Mouse (Mus musculus): ENCODE data around the gene Dnah6.

Gene Dnah6

GRCm38 (mm10) chr6:73221189-73221957, at the start of gene Dnah6:
Dnah6 (minus strand) TSS chr6:73221651.
- peak; percentile 82 for DNase-seq (ENCODE audit: extremely low spot score, low spot score)

GRCm38 (mm10) chr6:73269374-73269773, 47.9 kb upstream of the Dnah6 start:
- DNase-seq (ENCODE audit: extremely low spot score, low spot score), result no peak

GRCm38 (mm10) chr6:73267738-73268311, 46.4 kb upstream of the Dnah6 start:
- no peak for DNase-seq (ENCODE audit: extremely low spot score, low spot score)

- no peak for DNase-seq (ENCODE audit: extremely low spot score, low spot score)
Observed at GRCm38 (mm10) chr6:73264801-73265200, 43.4 kb upstream of the Dnah6 start.

GRCm38 (mm10) chr6:73260110-73260509, 38.7 kb upstream of the Dnah6 start:
- DNase-seq (ENCODE audit: extremely low spot score, low spot score), result no peak

- DNase-seq (ENCODE audit: extremely low spot score, low spot score), result no peak
Observed at GRCm38 (mm10) chr6:73257068-73257467, 35.6 kb upstream of the Dnah6 start.

- DNase-seq (ENCODE audit: extremely low spot score, low spot score), result no peak
Observed at GRCm38 (mm10) chr6:73254307-73255228, 33.1 kb upstream of the Dnah6 start.

GRCm38 (mm10) chr6:73253584-73253983, 32.1 kb upstream of the Dnah6 start:
- DNase-seq (ENCODE audit: extremely low spot score, low spot score), result no peak

GRCm38 (mm10) chr6:73253006-73253405, 31.6 kb upstream of the Dnah6 start:
- no peak for DNase-seq (ENCODE audit: extremely low spot score, low spot score)

- no peak for DNase-seq (ENCODE audit: extremely low spot score, low spot score)
Observed at GRCm38 (mm10) chr6:73252396-73252795, 30.9 kb upstream of the Dnah6 start.

GRCm38 (mm10) chr6:73251336-73251735, 29.9 kb upstream of the Dnah6 start:
- no peak for DNase-seq (ENCODE audit: extremely low spot score, low spot score)

GRCm38 (mm10) chr6:73249851-73250250, 28.4 kb upstream of the Dnah6 start:
- no peak for DNase-seq (ENCODE audit: extremely low spot score, low spot score)

- DNase-seq (ENCODE audit: extremely low spot score, low spot score), result no peak
Observed at GRCm38 (mm10) chr6:73249049-73249422, 27.6 kb upstream of the Dnah6 start.

GRCm38 (mm10) chr6:73248237-73249048, 27.0 kb upstream of the Dnah6 start, which contains the start of gene Suclg1:
Suclg1 (plus strand) TSS chr6:73248382.
- peak; percentile 87 for DNase-seq (ENCODE audit: extremely low spot score, low spot score)

- no peak for DNase-seq (ENCODE audit: extremely low spot score, low spot score)
Observed at GRCm38 (mm10) chr6:73247452-73247851, 26.0 kb upstream of the Dnah6 start.

- no peak for DNase-seq (ENCODE audit: extremely low spot score, low spot score)
Observed at GRCm38 (mm10) chr6:73246821-73247220, 25.4 kb upstream of the Dnah6 start.

- DNase-seq (ENCODE audit: extremely low spot score, low spot score), result no peak
Observed at GRCm38 (mm10) chr6:73235650-73236049, 14.2 kb upstream of the Dnah6 start.

- no peak for DNase-seq (ENCODE audit: extremely low spot score, low spot score)
Observed at GRCm38 (mm10) chr6:73234302-73234900, 12.9 kb upstream of the Dnah6 start.

- no peak for DNase-seq (ENCODE audit: extremely low spot score, low spot score)
Observed at GRCm38 (mm10) chr6:73233202-73233726, 11.8 kb upstream of the Dnah6 start.

GRCm38 (mm10) chr6:73232152-73232584, 10.7 kb upstream of the Dnah6 start:
- DNase-seq (ENCODE audit: extremely low spot score, low spot score), result no peak

Measured in neural tube, embryonic 10.5 days (tissue).